Mouse (Mus musculus): ENCODE measurements around the gene Capn7. TPM values are rescaled to one million over a fixed set of nuclear protein-coding genes. Genes with fewer than 3 reads are reported as not detected.

The Capn7 gene
- polyA plus RNA-seq, 1 experiment from 2014 or later: 35.4 TPM

DNA sequence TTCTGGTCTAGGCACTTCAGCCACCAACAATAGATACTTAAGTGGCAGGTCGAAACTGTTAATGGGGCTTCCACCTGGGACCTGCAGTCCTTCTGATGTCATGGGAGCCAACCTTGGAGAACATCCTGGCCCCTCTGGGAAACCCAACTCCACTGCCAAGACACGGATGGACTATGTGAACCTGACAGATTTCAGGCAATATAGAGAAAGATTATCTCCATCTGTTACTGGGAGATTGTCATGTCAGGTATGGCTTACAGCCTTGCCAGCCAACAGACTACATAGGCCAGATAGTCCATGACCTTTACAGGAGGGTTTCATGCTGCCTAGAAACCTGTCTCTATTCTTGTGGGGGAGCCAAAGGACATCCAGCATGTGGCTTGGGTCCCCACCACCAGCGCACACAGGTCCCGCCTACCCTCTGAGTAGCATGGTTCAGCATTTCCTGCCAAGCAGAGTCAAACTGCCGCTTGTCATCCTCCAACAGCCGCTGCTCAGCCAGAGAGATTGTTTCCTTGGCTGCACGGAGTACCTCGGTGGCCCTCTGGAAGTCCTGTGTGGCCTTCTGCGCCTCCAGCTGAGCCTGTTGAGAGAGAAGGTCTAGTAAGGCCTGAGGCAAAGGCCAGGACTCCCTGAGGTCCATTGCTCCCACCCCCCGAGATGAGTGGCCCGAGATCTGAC is 51.0 kb downstream of the Capn7 start:
- no peak overlapping the region for H3K4me2 ChIP-seq
- no peaks in the 10 kb centered on the region for H3K9me3 ChIP-seq (replicated peaks; ENCODE audit: control insufficient read depth, low read length)
- no peak overlapping the region for H3K9ac ChIP-seq (ENCODE audit: low read depth, low read length)
- 61% methylated on average over 11 of the region's 11 CpGs for WGBS (ENCODE audit: insufficient replicate concordance)
- no peak overlapping the region for H3K27ac ChIP-seq (ENCODE audit: low read depth, low read length)
- H3K4me3 ChIP-seq (ENCODE audit: low read depth, low read length): no peak overlapping the region
- H3K4me1 ChIP-seq (ENCODE audit: control insufficient read depth, insufficient read depth, low read length): peaks cover 22% of the 10 kb centered on the region
- peaks cover 8% of the 10 kb centered on the region; the same call in 1 of the 2 replicates for H3K27me3 ChIP-seq (ENCODE audit: control insufficient read depth, insufficient read depth, low read length)
- no peak for ATAC-seq (replicated peaks; ENCODE audit: insufficient number of reproducible peaks, low FRiP score, low TSS enrichment)
- no peaks in the 10 kb centered on the region for H3K36me3 ChIP-seq (ENCODE audit: control insufficient read depth, insufficient read depth, low read length)

DNA sequence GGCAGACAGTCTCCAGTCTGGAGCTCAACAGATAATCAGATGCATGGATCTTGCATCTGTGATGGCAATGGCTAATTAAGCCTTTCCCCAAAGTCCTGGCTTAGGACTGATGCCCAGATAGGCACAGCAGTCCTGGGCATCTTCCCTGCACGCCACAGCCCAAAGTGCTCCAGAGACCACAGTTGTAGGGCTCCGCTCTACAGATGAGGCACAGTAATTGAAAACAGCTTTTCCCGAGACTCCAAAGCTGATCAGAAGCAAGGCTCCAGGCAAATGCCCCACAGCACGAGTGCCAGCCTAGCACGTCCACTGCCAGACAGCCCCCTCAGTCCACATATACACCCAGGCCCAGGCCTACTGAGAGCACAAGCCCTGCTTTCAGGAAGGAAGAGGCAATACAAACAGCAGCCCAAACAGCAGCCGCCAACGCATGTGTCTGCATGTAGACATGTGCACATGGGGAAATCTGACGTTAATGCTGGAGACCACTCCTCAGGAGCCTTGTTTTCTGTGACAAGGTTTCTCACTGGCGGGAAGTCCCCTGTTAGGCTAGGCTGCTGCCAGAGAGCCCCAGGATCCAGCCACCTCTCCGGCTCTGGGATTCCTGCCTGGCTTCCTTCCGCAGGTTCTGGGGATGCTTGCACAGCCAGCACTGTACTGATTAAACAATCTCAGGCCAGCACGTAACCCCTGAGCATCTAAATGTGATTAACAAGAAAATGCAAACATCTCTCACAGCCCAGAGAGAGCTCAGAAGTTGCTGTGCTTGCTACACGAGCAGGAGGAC is 51.8 kb downstream of the Capn7 start:
- peaks cover 8% of the 10 kb centered on the region; the same call in 1 of the 2 replicates for H3K27me3 ChIP-seq (ENCODE audit: control insufficient read depth, insufficient read depth, low read length)
- H3K4me3 ChIP-seq (ENCODE audit: low read depth, low read length): no peak overlapping the region
- WGBS (ENCODE audit: insufficient replicate concordance): 74% methylated on average over 13 of the region's 13 CpGs
- H3K9ac ChIP-seq (ENCODE audit: low read depth, low read length): no peak overlapping the region
- no peak overlapping the region for H3K27ac ChIP-seq (ENCODE audit: low read depth, low read length)
- no peaks in the 10 kb centered on the region for H3K9me3 ChIP-seq (replicated peaks; ENCODE audit: control insufficient read depth, low read length)
- peaks cover 27% of the 10 kb centered on the region for H3K4me1 ChIP-seq (ENCODE audit: control insufficient read depth, insufficient read depth, low read length)
- no peak for ATAC-seq (replicated peaks; ENCODE audit: insufficient number of reproducible peaks, low FRiP score, low TSS enrichment)
- H3K36me3 ChIP-seq (ENCODE audit: control insufficient read depth, insufficient read depth, low read length): no peaks in the 10 kb centered on the region
- no peak overlapping the region for H3K4me2 ChIP-seq

DNA sequence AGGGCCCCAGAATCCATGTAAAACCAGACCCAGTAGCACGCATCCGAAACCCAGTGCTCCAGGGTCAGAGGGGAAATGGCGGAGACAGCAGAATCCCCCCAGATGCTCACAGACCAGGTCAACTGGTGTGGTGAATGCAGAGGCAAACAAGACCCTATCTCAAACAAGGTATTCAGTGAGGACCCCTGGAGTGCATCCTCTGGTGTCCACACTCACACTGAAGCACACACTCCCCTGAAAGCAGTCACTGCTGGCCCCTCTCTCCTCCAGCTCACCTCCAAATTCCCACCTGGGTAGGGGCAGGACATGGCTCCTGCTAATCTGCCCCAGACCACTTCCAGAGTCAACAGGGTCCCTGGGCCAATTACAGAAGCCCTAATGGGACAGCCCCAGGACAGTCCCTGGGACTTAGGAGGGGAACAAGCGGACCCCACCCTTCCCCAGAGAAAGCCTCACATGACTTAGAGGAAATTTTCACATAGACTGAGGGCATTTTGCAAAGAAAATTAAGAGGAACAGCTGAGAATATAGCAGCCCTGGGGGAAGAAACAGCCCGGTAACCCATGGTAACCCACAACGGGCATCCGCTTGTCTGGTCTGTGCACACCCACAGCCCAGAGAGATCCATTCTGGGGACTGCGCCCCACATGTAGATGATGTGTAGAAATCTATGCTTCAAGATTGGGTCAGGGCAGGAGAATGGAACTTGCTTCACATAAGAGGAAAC is 53.1 kb downstream of the Capn7 start:
- Histone ChIP-seq H3K27me3 (ENCODE audit: control insufficient read depth, insufficient read depth, low read length) (peaks cover 8% of the 10 kb centered on the region; the same call in 1 of the 2 replicates), H3K27ac (ENCODE audit: low read depth, low read length) (no peak overlapping the region), H3K9ac (ENCODE audit: low read depth, low read length) (no peak overlapping the region), H3K36me3 (ENCODE audit: control insufficient read depth, insufficient read depth, low read length) (no peaks in the 10 kb centered on the region), H3K9me3 (replicated peaks; ENCODE audit: control insufficient read depth, low read length) (no peaks in the 10 kb centered on the region), H3K4me1 (ENCODE audit: control insufficient read depth, insufficient read depth, low read length) (peaks cover 35% of the 10 kb centered on the region), H3K4me3 (ENCODE audit: low read depth, low read length) (no peak overlapping the region), H3K4me2 (no peak overlapping the region)
- ATAC-seq (replicated peaks; ENCODE audit: insufficient number of reproducible peaks, low FRiP score, low TSS enrichment): no peak
- WGBS (ENCODE audit: insufficient replicate concordance): 90% methylated on average over 8 of the region's 8 CpGs

DNA sequence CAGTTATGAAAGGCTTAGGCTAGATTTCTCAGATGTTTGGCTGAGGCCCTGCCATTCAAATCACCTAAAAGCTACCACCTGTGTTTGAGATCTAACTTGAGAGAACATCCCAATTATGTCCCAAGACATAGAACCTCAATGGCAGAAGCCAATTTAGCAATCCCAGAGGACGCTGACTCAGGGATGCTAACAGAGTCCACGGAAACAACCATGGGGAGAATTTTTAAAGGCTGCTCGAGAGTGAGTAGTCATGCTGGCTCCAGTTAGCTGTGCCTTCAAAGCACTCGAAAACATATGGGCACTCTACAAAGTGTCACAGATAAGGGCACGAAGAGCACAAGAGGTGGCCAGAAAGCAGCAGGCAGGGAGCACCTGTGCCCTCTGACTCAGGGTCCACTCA is 55.9 kb downstream of the Capn7 start:
- H3K9ac ChIP-seq (ENCODE audit: low read depth, low read length): no peak overlapping the region
- H3K27ac ChIP-seq (ENCODE audit: low read depth, low read length): no peak overlapping the region
- no peak overlapping the region for H3K4me2 ChIP-seq
- peaks cover 33% of the 10 kb centered on the region for H3K4me1 ChIP-seq (ENCODE audit: control insufficient read depth, insufficient read depth, low read length)
- no peak for ATAC-seq (replicated peaks; ENCODE audit: insufficient number of reproducible peaks, low FRiP score, low TSS enrichment)
- H3K9me3 ChIP-seq (replicated peaks; ENCODE audit: control insufficient read depth, low read length): no peaks in the 10 kb centered on the region
- H3K36me3 ChIP-seq (ENCODE audit: control insufficient read depth, insufficient read depth, low read length): no peaks in the 10 kb centered on the region
- H3K4me3 ChIP-seq (ENCODE audit: low read depth, low read length): no peak overlapping the region
- H3K27me3 ChIP-seq (ENCODE audit: control insufficient read depth, insufficient read depth, low read length): peaks cover 8% of the 10 kb centered on the region; the same call in 1 of the 2 replicates
- 45% methylated on average over 5 of the region's 5 CpGs for WGBS (ENCODE audit: insufficient replicate concordance)

DNA sequence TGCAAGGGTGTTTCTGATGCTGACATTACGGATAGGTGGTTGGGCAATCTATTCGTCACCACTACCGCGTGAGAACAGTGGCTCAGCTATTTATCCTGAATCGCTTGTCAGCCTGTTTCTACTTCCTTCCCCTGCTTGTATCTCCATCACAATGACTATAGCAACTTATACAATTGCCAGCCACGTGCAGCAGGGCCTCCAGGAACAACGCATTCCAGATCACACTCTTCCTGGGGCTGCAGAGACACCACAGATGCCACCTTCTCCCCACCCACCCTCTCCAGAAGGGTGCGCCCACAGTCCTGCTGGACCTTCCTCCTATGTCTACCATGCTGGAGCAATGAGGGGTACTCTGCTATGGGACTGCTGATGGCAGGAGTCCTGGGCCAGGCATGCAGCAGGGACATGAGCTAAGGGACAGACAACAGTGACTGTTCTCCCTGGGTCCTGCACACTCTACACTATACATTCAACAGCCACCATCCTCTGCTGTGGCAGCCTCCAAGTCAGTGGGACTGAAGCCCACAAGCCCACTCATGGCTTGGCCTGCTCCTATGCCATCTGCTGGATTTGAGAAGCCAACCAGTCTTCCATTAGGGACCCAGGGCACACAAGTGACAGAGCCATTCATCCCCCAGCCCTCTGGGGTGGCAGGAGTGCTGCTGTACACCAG is 56.6 kb downstream of the Capn7 start:
- 34% methylated on average over 8 of the region's 8 CpGs for WGBS (ENCODE audit: insufficient replicate concordance)
- H3K4me2 ChIP-seq: no peak overlapping the region
- H3K36me3 ChIP-seq (ENCODE audit: control insufficient read depth, insufficient read depth, low read length): no peaks in the 10 kb centered on the region
- H3K27ac ChIP-seq (ENCODE audit: low read depth, low read length): no peak overlapping the region
- no peaks in the 10 kb centered on the region for H3K9me3 ChIP-seq (replicated peaks; ENCODE audit: control insufficient read depth, low read length)
- peaks cover 34% of the 10 kb centered on the region for H3K4me1 ChIP-seq (ENCODE audit: control insufficient read depth, insufficient read depth, low read length)
- no peak overlapping the region for H3K9ac ChIP-seq (ENCODE audit: low read depth, low read length)
- no peak for ATAC-seq (replicated peaks; ENCODE audit: insufficient number of reproducible peaks, low FRiP score, low TSS enrichment)
- peaks cover 5% of the 10 kb centered on the region; the same call in 1 of the 2 replicates for H3K27me3 ChIP-seq (ENCODE audit: control insufficient read depth, insufficient read depth, low read length)
- no peak overlapping the region for H3K4me3 ChIP-seq (ENCODE audit: low read depth, low read length)

DNA sequence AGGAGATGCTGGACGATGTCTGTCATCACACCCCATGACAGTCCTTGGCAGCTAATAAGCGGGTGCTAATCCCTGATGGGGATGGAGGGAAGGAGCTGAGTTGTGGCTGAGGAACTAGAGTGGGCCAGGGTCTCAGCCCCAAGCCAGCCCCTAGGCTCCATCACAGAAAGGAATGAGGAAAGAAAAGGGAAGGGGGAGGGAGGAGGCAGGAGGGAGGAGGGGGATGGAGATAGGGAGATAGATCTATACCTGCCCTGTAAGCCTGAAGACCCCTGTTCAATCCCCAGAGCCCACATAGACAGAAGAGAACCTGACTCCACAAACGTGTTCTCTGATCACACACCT is 57.1 kb downstream of the Capn7 start:
- no peak overlapping the region for H3K9ac ChIP-seq (ENCODE audit: low read depth, low read length)
- WGBS (ENCODE audit: insufficient replicate concordance): 44% methylated on average over 3 of the region's 3 CpGs

DNA sequence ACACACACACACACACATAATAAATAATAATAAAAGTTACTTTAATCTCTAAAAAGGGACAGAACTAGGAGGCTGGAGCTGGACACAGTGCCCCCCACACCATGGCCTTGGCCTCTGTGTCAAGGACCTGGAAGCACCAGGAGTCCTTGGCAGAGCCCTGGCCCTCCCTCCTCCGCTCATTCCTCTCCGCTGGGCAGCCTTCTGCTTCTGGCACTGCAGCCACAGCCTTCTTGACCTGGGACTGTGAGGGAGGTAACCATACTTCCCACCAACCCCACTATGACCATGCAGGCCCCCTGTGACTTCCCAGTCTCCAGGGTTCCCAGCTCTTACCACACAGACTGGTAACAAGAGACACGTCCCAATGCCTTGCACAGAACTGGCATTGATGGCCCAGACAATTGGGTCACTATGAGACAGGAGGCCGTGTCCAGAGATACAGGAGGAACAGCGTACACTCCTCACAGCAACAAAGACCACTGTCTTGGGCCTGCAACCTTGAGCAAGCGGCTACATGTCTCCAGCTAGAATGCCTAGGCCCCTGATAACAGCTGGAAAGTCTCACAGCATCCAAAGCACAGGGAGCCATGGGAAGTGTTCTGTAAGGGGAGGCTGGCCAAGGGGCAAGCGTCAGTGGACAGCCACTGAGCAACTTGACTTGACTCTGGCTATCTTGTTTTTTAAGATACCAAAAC is 57.6 kb downstream of the Capn7 start:
- Histone ChIP-seq H3K4me2 (0 out of 2 replicates have a peak overlapping the region, but pooled peaks have one; percentile 9), H3K9ac (ENCODE audit: low read depth, low read length) (no peak overlapping the region), H3K36me3 (ENCODE audit: control insufficient read depth, insufficient read depth, low read length) (no peaks in the 10 kb centered on the region), H3K27me3 (ENCODE audit: control insufficient read depth, insufficient read depth, low read length) (peaks cover 4% of the 10 kb centered on the region; the same call in 1 of the 2 replicates), H3K4me1 (ENCODE audit: control insufficient read depth, insufficient read depth, low read length) (peaks cover 32% of the 10 kb centered on the region), H3K27ac (ENCODE audit: low read depth, low read length) (peak overlapping the region; percentile 13; the same call in 1 of the 2 replicates), H3K4me3 (ENCODE audit: low read depth, low read length) (no peak overlapping the region), H3K9me3 (replicated peaks; ENCODE audit: control insufficient read depth, low read length) (no peaks in the 10 kb centered on the region)
- WGBS (ENCODE audit: insufficient replicate concordance): 52% methylated on average over 7 of the region's 7 CpGs
- ATAC-seq (replicated peaks; ENCODE audit: insufficient number of reproducible peaks, low FRiP score, low TSS enrichment): no peak

More for the DNA sequence above, 57.1 kb downstream of the Capn7 start:
- no peaks in the 10 kb centered on the region for H3K9me3 ChIP-seq (replicated peaks; ENCODE audit: control insufficient read depth, low read length)
- no peak; the same call in 1 of the 2 replicates for ATAC-seq (replicated peaks; ENCODE audit: insufficient number of reproducible peaks, low FRiP score, low TSS enrichment)
- H3K4me1 ChIP-seq (ENCODE audit: control insufficient read depth, insufficient read depth, low read length): peaks cover 30% of the 10 kb centered on the region
- peaks cover 4% of the 10 kb centered on the region; the same call in 1 of the 2 replicates for H3K27me3 ChIP-seq (ENCODE audit: control insufficient read depth, insufficient read depth, low read length)
- H3K4me3 ChIP-seq (ENCODE audit: low read depth, low read length): no peak overlapping the region
- H3K4me2 ChIP-seq: no peak overlapping the region
- no peaks in the 10 kb centered on the region for H3K36me3 ChIP-seq (ENCODE audit: control insufficient read depth, insufficient read depth, low read length)
- no peak overlapping the region for H3K27ac ChIP-seq (ENCODE audit: low read depth, low read length)

Measured in heart, embryonic 11.5 days (tissue).